Comparison of ENCODE assay signal across 8 mouse cellular contexts in genomic region chr10:80798150-80799006, GRCm38 (mm10). TPM values are rescaled to one million over a fixed set of nuclear protein-coding genes. Genes with fewer than 3 reads are reported as not detected.
A peak's percentile ranks its signal among the peaks of the same experiment; 100 is the strongest.
DNase-seq lines count a peak whose midpoint lies in the region; ATAC-seq lines count a peak whose summit lies in the region.

Sf3a2 (plus strand) TSS chr10:80798198.
Plekhj1 (minus strand) TSS chr10:80798626.

- peak; percentile 93 for ATAC-seq in hindbrain, embryonic 14.5 days (ENCODE audit: low FRiP score)

- H3K9me3 ChIP-seq in hindbrain, embryonic 14.5 days (ENCODE audit: control insufficient read depth, low read length): no peaks in the 10 kb centered on the region

- H3K27ac ChIP-seq in hindbrain, embryonic 14.5 days: peak within 1 kb of the TSS; percentile 98

- under 1% methylated on average over 101 of the region's 104 CpGs for WGBS in hindbrain, embryonic 14.5 days

- peaks cover 20% of the 10 kb centered on the region for H3K4me1 ChIP-seq in hindbrain, embryonic 14.5 days (replicated peaks; ENCODE audit: control insufficient read depth, insufficient read depth, low read length)

- peak within 1 kb of the TSS; percentile 97 for H3K9ac ChIP-seq in hindbrain, embryonic 14.5 days

- peaks cover 63% of the 10 kb centered on the region for H3K36me3 ChIP-seq in hindbrain, embryonic 14.5 days (replicated peaks; ENCODE audit: control insufficient read depth, insufficient read depth)

- H3K27me3 ChIP-seq in hindbrain, embryonic 14.5 days (ENCODE audit: control insufficient read depth, insufficient read depth, low read length): no peaks in the 10 kb centered on the region

- DNase-seq in R1 (ENCODE audit: low read depth, low spot score): peak; percentile 97
- DNase-seq in cerebellum, postnatal 25 days: peak; percentile 98 to 99
- DNase-seq in frontal cortex, postnatal 25 days (ENCODE audit: low spot score in 2 of 2): peak; percentile 97
- DNase-seq in hindbrain, embryonic 14.5 days (ENCODE audit: low spot score): peak; percentile 96
- peak; percentile 95 to 97 for DNase-seq in layer of hippocampus, postnatal 36 days
- DNase-seq in lung, postnatal 36 days: peak; percentile 96
- peak; percentile 98 for DNase-seq in retina, postnatal 1 day
- peak; percentile 91 to 96 for DNase-seq in urinary bladder, adult 18-20 months (ENCODE audit: low spot score in 2 of 2)

- peak within 1 kb of the TSS; percentile 98 for H3K4me2 ChIP-seq in hindbrain, embryonic 14.5 days (replicated peaks)

- H3K4me3 ChIP-seq in hindbrain, embryonic 14.5 days (replicated peaks; ENCODE audit: low read length): peak within 1 kb of the TSS; percentile 96

RNA-seq across cellular contexts. Expression of gene Sf3a2, which starts in this region (rescaled TPM):
- 55.6 and 62.9 TPM in 2 replicates for polyA plus RNA-seq in hindbrain, embryonic 14.5 days (2014; fragmentation: Nextera tagmentation; extraction: Ambion mirVana)
- total RNA-seq in layer of hippocampus, postnatal 36 days (2021): 10 to 100 TPM; 43.8 to 47.1 TPM

RNA-seq across cellular contexts. Expression of gene Plekhj1, which starts in this region (rescaled TPM):
- polyA plus RNA-seq in hindbrain, embryonic 14.5 days (2014; fragmentation: Nextera tagmentation; extraction: Ambion mirVana): 117 and 123 TPM in 2 replicates
- 10 to 100 TPM; 73.8 to 74.5 TPM for total RNA-seq in layer of hippocampus, postnatal 36 days (2021)

Comparison
In these comparisons a context has a peak if more than half of its experiments do, and no peak if none do; other contexts are left out.
1. Peak in every context shown above with its lines: DNase-seq, ATAC-seq, H3K4me3 ChIP-seq and H3K27ac ChIP-seq.